Mouse (Mus musculus) heart, embryonic 14.5 days (tissue): ENCODE results near the gene Ddx5. TPM values are rescaled to one million over a fixed set of nuclear protein-coding genes. Genes with fewer than 3 reads are reported as not detected.

Source experiments
- ATAC-seq: fragments of 200-750 bp; cut with Nextera tagmentation; 2 replicates; pipeline ENCODE4 v1.8.0; 2017; ENCODE audit warnings: low read depth, moderate TSS enrichment; ENCODE audit not compliant: insufficient number of reproducible peaks, insufficient read depth, low FRiP score
- H3K27ac ChIP-seq, 2 experiments: fragments of 200-500 bp in 1 of 2; fragments of 300-500 bp in 1 of 2; sonication (generic) in 1 of 2; replicated peaks in 1 of 2; 2 replicates each; pipeline ENCODE4 v1.5.1; 2012 to 2014; ENCODE audit warnings: low read depth in 2 of 2, low read length in 2 of 2, control low read depth in 1 of 2, mild to moderate bottlenecking in 1 of 2, mixed read lengths in 1 of 2; ENCODE audit not compliant: control insufficient read depth in 1 of 2, insufficient read depth in 1 of 2
- H3K27me3 ChIP-seq: fragments of 300-500 bp; sonication (generic); 2 replicates; pipeline ENCODE4 v1.6.1; 2014; ENCODE audit warnings: mild to moderate bottlenecking, low read length, control low read depth; ENCODE audit not compliant: control insufficient read depth, insufficient read depth
- H3K36me3 ChIP-seq: fragments of 300-500 bp; sonication (generic); 2 replicates; pipeline ENCODE4 v1.6.1; 2014; ENCODE audit warnings: mild to moderate bottlenecking, control low read depth, low read length, mixed read lengths; ENCODE audit not compliant: control insufficient read depth, insufficient read depth
- H3K4me1 ChIP-seq, 2 experiments: fragments of 200-500 bp in 1 of 2; fragments of 300-500 bp in 1 of 2; sonication (generic) in 1 of 2; 2 replicates each; pipeline ENCODE4 v1.6.1; 2012 to 2014; ENCODE audit warnings: low read length in 2 of 2, control low read depth in 1 of 2, mixed read lengths in 1 of 2; ENCODE audit not compliant: control insufficient read depth in 2 of 2, insufficient read depth in 2 of 2
- H3K4me2 ChIP-seq: fragments of 300-500 bp; sonication (generic); 2 replicates; pipeline ENCODE4 v1.6.1; 2014; ENCODE audit warnings: mild to moderate bottlenecking, low read length
- H3K4me3 ChIP-seq, 2 experiments: fragments of 200-500 bp in 1 of 2; fragments of 300-500 bp in 1 of 2; sonication (generic) in 1 of 2; 2 replicates each; pipeline ENCODE4 v1.5.1; 2012 to 2014; ENCODE audit warnings: low read length in 2 of 2, mild to moderate bottlenecking in 2 of 2, control low read depth in 1 of 2, low read depth in 1 of 2, moderate library complexity in 1 of 2; ENCODE audit not compliant: control insufficient read depth in 1 of 2, insufficient read depth in 1 of 2
- H3K9ac ChIP-seq: fragments of 300-500 bp; sonication (generic); 2 replicates; pipeline ENCODE4 v1.6.1; 2014; ENCODE audit warnings: mild to moderate bottlenecking, low read length
- H3K9me3 ChIP-seq: fragments of 300-500 bp; sonication (generic); 2 replicates; pipeline ENCODE4 v1.6.1; 2016; ENCODE audit warnings: low read length, control low read depth; ENCODE audit not compliant: control insufficient read depth
- WGBS: fragments of 180-500 bp; shearing (Covaris S2); extraction: QIAGEN DNeasy Blood & Tissue Kit; methylation state at CpG from one replicate; pipeline ENCODE4 v1.1.7; 2014; 5-methylcytosine and 5-hydroxymethylcytosine counted together
- polyA plus RNA-seq: library from polyadenylated mRNA; unstranded; fragments of >200 nt; fragmentation: Nextera tagmentation; extraction: Ambion mirVana; gene quantifications from 2 replicates; pipeline ENCODE4 v1.2.1, GENCODE M21; 2014

The Ddx5 gene
- polyA plus RNA-seq, 1 experiment from 2014 or later = 251 TPM

- Histone ChIP-seq H3K4me1 (peaks cover 0 to 26% of the 10 kb centered on the region in 2 experiments; a peak in 2 of 4 replicates), H3K9ac (peak overlapping the region; percentile 87), H3K4me2 (peak overlapping the region; percentile 79), H3K27me3 (no peaks in the 10 kb centered on the region), H3K36me3 (peaks cover 58% of the 10 kb centered on the region), H3K27ac (peak overlapping the region; percentile 95 to 99), H3K4me3 (peak overlapping the region; percentile 79 to 91), H3K9me3 (no peaks in the 10 kb centered on the region)
- ATAC-seq = no peak
- WGBS = 0% methylated on average over 6 of the region's 6 CpGs
Observed at GRCm38 (mm10) chr11:106789649-106790048, 664 bp upstream of the Ddx5 start.

GRCm38 (mm10) chr11:106788026-106788774, 785 bp downstream of the Ddx5 start:
- H3K36me3 ChIP-seq = peaks cover 58% of the 10 kb centered on the region
- under 1% methylated on average over 79 of the region's 79 CpGs for WGBS
- peak overlapping the region; percentile 79 to 94 for H3K4me3 ChIP-seq

DNA sequence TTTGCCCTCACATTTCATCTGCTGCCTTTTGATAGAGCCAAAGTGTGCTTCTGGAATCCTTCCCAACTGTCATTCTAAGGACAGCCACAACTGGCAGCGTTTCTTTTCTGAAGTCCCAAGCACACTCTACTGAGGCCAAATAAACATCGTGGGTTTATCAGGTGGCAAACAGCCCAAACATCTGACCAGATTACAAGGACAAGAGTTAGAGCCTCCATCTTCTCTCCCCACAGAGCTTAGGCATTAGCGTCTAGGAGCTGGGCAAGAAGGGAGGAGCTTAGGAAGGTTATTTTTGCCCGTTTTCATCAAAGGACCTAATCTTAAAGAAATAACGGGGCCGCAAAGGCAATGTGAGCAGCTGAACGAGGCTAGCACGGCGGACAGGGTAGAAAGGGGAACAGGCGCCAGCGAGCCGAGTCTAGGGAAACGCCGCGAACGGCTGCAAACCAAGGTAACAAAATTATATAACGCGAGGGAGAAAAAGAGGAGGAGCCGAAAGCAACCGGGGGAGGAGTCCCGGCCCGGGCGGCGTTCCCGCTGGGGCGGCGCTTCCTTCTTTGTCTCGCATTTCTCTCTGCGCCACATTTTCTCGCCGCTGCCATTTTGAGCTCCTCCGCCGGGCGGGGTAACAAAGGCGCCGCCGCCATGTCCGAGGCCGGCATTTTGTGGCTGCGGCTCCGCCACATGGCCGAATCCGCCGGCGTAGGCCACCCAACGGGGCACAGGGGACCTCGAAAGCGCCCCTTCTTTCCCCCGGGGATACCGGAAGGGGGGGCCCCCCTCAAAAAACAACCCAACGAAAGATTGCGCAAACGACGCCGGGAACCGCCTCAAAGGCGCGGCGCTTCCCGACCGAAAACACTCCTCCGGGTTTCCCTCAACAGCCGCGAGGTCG, 1.6 kb downstream of the Ddx5 start:
- Histone ChIP-seq H3K27ac (peak overlapping the region; percentile 95 to 97), H3K36me3 (peaks cover 58% of the 10 kb centered on the region), H3K9me3 (no peaks in the 10 kb centered on the region), H3K27me3 (no peaks in the 10 kb centered on the region), H3K4me2 (peak overlapping the region; percentile 85), H3K4me3 (peak overlapping the region; percentile 79 to 94), H3K9ac (peak overlapping the region; percentile 87), H3K4me1 (peaks cover 0 to 26% of the 10 kb centered on the region in 2 experiments; a peak in 2 of 4 replicates)
- ATAC-seq = no peak; the same call in 1 of the 2 replicates
- WGBS = under 1% methylated on average over 63 of the region's 65 CpGs

More at GRCm38 (mm10) chr11:106788026-106788774, 785 bp downstream of the Ddx5 start:
- H3K4me1 ChIP-seq = peaks cover 0 to 26% of the 10 kb centered on the region in 2 experiments; a peak in 2 of 4 replicates
- no peaks in the 10 kb centered on the region for H3K27me3 ChIP-seq
- peak overlapping the region; percentile 87 for H3K9ac ChIP-seq
- no peaks in the 10 kb centered on the region for H3K9me3 ChIP-seq
- ATAC-seq = peak; percentile 77
- peak overlapping the region; percentile 95 to 99 for H3K27ac ChIP-seq
- peak overlapping the region; percentile 79 for H3K4me2 ChIP-seq

DNA sequence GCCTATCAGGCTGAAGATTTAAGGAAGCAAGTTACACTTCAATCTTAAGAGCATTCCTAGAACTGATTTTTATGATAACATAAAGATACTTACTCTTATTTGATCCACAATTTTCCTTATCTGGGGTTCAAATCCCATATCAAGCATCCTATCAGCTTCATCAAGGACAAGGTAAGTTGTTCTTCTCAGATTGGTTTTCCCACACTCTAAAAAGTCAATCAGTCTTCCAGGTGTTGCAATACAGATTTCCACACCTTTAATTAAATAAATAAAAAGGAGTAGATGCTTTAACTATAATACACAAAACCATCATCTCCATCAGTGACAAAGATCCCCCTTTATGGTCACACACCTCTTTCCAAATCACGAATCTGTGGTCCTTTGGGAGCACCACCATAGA, 3.9 kb downstream of the Ddx5 start:
- Histone ChIP-seq H3K4me2 (peak overlapping the region; percentile 85; the same call in 1 of the 2 replicates), H3K9ac (peak overlapping the region; percentile 87; the same call in 1 of the 2 replicates), H3K27ac (no peak overlapping the region), H3K36me3 (peaks cover 74% of the 10 kb centered on the region), H3K4me1 (peaks cover 0 to 21% of the 10 kb centered on the region in 2 experiments; a peak in 2 of 4 replicates), H3K4me3 (no peak overlapping the region), H3K27me3 (no peaks in the 10 kb centered on the region), H3K9me3 (no peaks in the 10 kb centered on the region)
- ATAC-seq = no peak
- WGBS = 67% methylated on average over 1 of the region's 1 CpGs

- Histone ChIP-seq H3K9ac (no peak overlapping the region), H3K27me3 (no peaks in the 10 kb centered on the region), H3K4me2 (no peak overlapping the region), H3K9me3 (no peaks in the 10 kb centered on the region), H3K4me1 (peaks cover 0 to 22% of the 10 kb centered on the region in 2 experiments; a peak in 2 of 4 replicates), H3K36me3 (peaks cover 79% of the 10 kb centered on the region), H3K4me3 (no peak overlapping the region), H3K27ac (no peak overlapping the region)
- ATAC-seq = no peak
- 92% methylated on average over 2 of the region's 2 CpGs for WGBS
Observed at GRCm38 (mm10) chr11:106784476-106784875, 4.5 kb downstream of the Ddx5 start.

DNA sequence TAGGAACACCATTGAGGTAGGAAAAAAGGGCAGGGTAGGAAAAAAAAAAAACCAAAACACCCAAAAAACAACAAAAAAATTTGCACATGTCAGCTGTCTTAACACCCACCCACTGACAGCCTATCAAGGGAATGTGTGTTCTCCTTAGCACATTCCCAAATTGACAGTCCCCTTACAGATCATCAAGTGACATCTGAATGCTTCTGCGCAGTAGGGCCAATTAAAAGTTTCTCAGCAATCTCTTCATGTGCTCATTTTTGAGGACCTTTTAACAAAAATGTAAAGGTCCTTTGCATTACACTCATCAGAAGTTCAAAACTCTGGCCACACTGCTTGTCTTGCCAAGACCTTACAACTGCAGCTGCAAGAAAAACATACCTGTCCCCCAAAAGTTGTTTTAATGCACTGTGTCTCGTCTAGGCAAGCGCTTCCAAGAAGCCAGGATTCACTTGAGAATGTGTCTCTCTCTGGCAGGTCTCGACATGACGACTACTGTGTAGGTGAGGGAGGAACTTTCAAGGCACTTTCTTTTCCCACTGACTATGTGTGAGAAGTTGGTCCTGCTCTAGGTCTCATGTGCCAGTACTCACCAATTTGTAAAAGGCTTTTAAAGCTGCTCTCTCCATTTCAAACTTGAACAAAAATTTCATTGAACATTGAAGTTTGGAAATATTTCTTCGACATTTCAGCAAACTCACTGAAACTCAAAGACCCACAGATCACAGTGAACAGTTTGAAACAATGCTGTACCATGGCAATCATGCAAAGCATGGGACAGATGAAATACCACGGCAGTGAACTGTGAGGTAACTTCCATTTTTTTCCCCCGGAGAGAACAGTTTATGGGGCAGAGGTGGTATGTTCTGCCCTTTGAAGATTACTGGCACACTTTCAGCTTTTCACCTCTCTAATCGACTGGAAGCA, 5.9 kb downstream of the Ddx5 start:
- 80% methylated on average over 9 of the region's 9 CpGs for WGBS
- H3K4me3 ChIP-seq = no peak overlapping the region
- ATAC-seq = no peak
- H3K27ac ChIP-seq = no peak overlapping the region
- peaks cover 0 to 22% of the 10 kb centered on the region in 2 experiments; a peak in 2 of 4 replicates for H3K4me1 ChIP-seq
- no peaks in the 10 kb centered on the region for H3K9me3 ChIP-seq
- no peak overlapping the region for H3K9ac ChIP-seq
- no peak overlapping the region for H3K4me2 ChIP-seq
- H3K27me3 ChIP-seq = no peaks in the 10 kb centered on the region
- H3K36me3 ChIP-seq = peaks cover 79% of the 10 kb centered on the region
